Mouse (Mus musculus): Measurements from ENCODE around the gene Jhy.

Gene Jhy

GRCm38 (mm10) chr9:40917871-40918613, 45.9 kb downstream of the Jhy start:
- DNase-seq (ENCODE audit: low spot score) = no peak

GRCm38 (mm10) chr9:40908915-40909314, 55.0 kb downstream of the Jhy start:
- DNase-seq (ENCODE audit: low spot score) = no peak

- DNase-seq (ENCODE audit: low spot score) = no peak
These were observed 55.5 kb downstream of the Jhy start for GRCm38 (mm10) chr9:40908411-40908810.

- no peak for DNase-seq (ENCODE audit: low spot score)
These were observed 56.5 kb downstream of the Jhy start for GRCm38 (mm10) chr9:40907413-40907812.

- DNase-seq (ENCODE audit: low spot score) = no peak
These were observed 71.5 kb downstream of the Jhy start for GRCm38 (mm10) chr9:40892456-40892855.

- no peak for DNase-seq (ENCODE audit: low spot score)
These were observed 74.5 kb downstream of the Jhy start for GRCm38 (mm10) chr9:40889389-40889788.

- DNase-seq (ENCODE audit: low spot score) = no peak
These were observed 78.2 kb downstream of the Jhy start for GRCm38 (mm10) chr9:40885669-40886068.

- DNase-seq (ENCODE audit: low spot score) = no peak
These were observed 84.9 kb downstream of the Jhy start for GRCm38 (mm10) chr9:40878998-40879397.

- no peak for DNase-seq (ENCODE audit: low spot score)
These were observed 85.5 kb downstream of the Jhy start for GRCm38 (mm10) chr9:40878291-40878945.

- no peak for DNase-seq (ENCODE audit: low spot score)
These were observed 86.1 kb downstream of the Jhy start for GRCm38 (mm10) chr9:40877881-40878235.

- DNase-seq (ENCODE audit: low spot score) = no peak
These were observed 86.6 kb downstream of the Jhy start for GRCm38 (mm10) chr9:40877146-40877880.

GRCm38 (mm10) chr9:40876693-40877092, 87.2 kb downstream of the Jhy start:
- no peak for DNase-seq (ENCODE audit: low spot score)

- DNase-seq (ENCODE audit: low spot score) = no peak
These were observed 87.8 kb downstream of the Jhy start for GRCm38 (mm10) chr9:40876164-40876563.

- DNase-seq (ENCODE audit: low spot score) = no peak
These were observed 88.5 kb downstream of the Jhy start for GRCm38 (mm10) chr9:40875431-40875830.

GRCm38 (mm10) chr9:40874961-40875360, 89.0 kb downstream of the Jhy start:
- no peak for DNase-seq (ENCODE audit: low spot score)

GRCm38 (mm10) chr9:40873556-40874470, 90.1 kb downstream of the Jhy start, which contains the start of gene Bsx:
Gene Bsx (plus strand): TSS chr9:40874127.
- peak; percentile 83 for DNase-seq (ENCODE audit: low spot score)

- no peak for DNase-seq (ENCODE audit: low spot score)
These were observed 91.8 kb downstream of the Jhy start for GRCm38 (mm10) chr9:40872156-40872478.

GRCm38 (mm10) chr9:40871369-40872155, 92.4 kb downstream of the Jhy start:
- DNase-seq (ENCODE audit: low spot score) = no peak

GRCm38 (mm10) chr9:40870331-40870730, 93.6 kb downstream of the Jhy start:
- no peak for DNase-seq (ENCODE audit: low spot score)

- no peak for DNase-seq (ENCODE audit: low spot score)
These were observed 104.7 kb downstream of the Jhy start for GRCm38 (mm10) chr9:40859196-40859595.

GRCm38 (mm10) chr9:40858461-40859160, 105.3 kb downstream of the Jhy start:
- DNase-seq (ENCODE audit: low spot score) = no peak
